Mouse (Mus musculus): ENCODE measurements around the gene Wdr41. TPM values are rescaled to one million over a fixed set of nuclear protein-coding genes. Genes with fewer than 3 reads are reported as not detected.
A peak's percentile ranks its signal among the peaks of the same experiment; 100 is the strongest.

The Wdr41 gene
- polyA plus RNA-seq, 1 experiment from 2014 or later, result 28.8 TPM

GRCm38 (mm10) chr13:95030828-95031227, 54.7 kb downstream of the Wdr41 start:
- Histone ChIP-seq H3K4me3 (ENCODE audit: low read depth, low read length) (no peak overlapping the region), H3K9me3 (ENCODE audit: control insufficient read depth, low read length) (no peaks in the 10 kb centered on the region), H3K27me3 (ENCODE audit: control insufficient read depth, insufficient read depth, low read length) (no peaks in the 10 kb centered on the region), H3K27ac (ENCODE audit: low read depth, low read length) (no peak overlapping the region), H3K36me3 (ENCODE audit: control insufficient read depth, insufficient read depth, low read length) (no peaks in the 10 kb centered on the region), H3K4me2 (ENCODE audit: low read depth, low read length) (no peak overlapping the region), H3K4me1 (ENCODE audit: control insufficient read depth, insufficient read depth, low read length) (no peaks in the 10 kb centered on the region), H3K9ac (replicated peaks; ENCODE audit: low read depth, low read length) (no peak overlapping the region)
- ATAC-seq (ENCODE audit: low read depth), result no peak
- WGBS, result 87% methylated on average over 6 of the region's 6 CpGs

GRCm38 (mm10) chr13:95032127-95032831, 56.1 kb downstream of the Wdr41 start:
- no peaks in the 10 kb centered on the region for H3K4me1 ChIP-seq (ENCODE audit: control insufficient read depth, insufficient read depth, low read length)
- H3K36me3 ChIP-seq (ENCODE audit: control insufficient read depth, insufficient read depth, low read length), result no peaks in the 10 kb centered on the region
- no peaks in the 10 kb centered on the region for H3K9me3 ChIP-seq (ENCODE audit: control insufficient read depth, low read length)
- no peak for ATAC-seq (ENCODE audit: low read depth)
- WGBS, result 53% methylated on average over 17 of the region's 17 CpGs
- H3K27me3 ChIP-seq (ENCODE audit: control insufficient read depth, insufficient read depth, low read length), result no peaks in the 10 kb centered on the region
- no peak overlapping the region for H3K4me3 ChIP-seq (ENCODE audit: low read depth, low read length)
- no peak overlapping the region for H3K4me2 ChIP-seq (ENCODE audit: low read depth, low read length)
- H3K9ac ChIP-seq (replicated peaks; ENCODE audit: low read depth, low read length), result no peak overlapping the region; the same call in 1 of the 2 replicates
- H3K27ac ChIP-seq (ENCODE audit: low read depth, low read length), result peak overlapping the region; percentile 23; the same call in 1 of the 2 replicates

GRCm38 (mm10) chr13:95032973-95033372, 56.8 kb downstream of the Wdr41 start:
- Histone ChIP-seq H3K27me3 (ENCODE audit: control insufficient read depth, insufficient read depth, low read length) (no peaks in the 10 kb centered on the region), H3K9ac (replicated peaks; ENCODE audit: low read depth, low read length) (no peak overlapping the region), H3K9me3 (ENCODE audit: control insufficient read depth, low read length) (no peaks in the 10 kb centered on the region), H3K4me1 (ENCODE audit: control insufficient read depth, insufficient read depth, low read length) (no peaks in the 10 kb centered on the region), H3K27ac (ENCODE audit: low read depth, low read length) (no peak overlapping the region), H3K4me2 (ENCODE audit: low read depth, low read length) (no peak overlapping the region), H3K4me3 (ENCODE audit: low read depth, low read length) (no peak overlapping the region), H3K36me3 (ENCODE audit: control insufficient read depth, insufficient read depth, low read length) (no peaks in the 10 kb centered on the region)
- ATAC-seq (ENCODE audit: low read depth), result no peak
- WGBS, result 83% methylated on average over 6 of the region's 6 CpGs

GRCm38 (mm10) chr13:95034094-95034493, 58.0 kb downstream of the Wdr41 start:
- no peaks in the 10 kb centered on the region for H3K9me3 ChIP-seq (ENCODE audit: control insufficient read depth, low read length)
- no peak overlapping the region for H3K4me2 ChIP-seq (ENCODE audit: low read depth, low read length)
- H3K36me3 ChIP-seq (ENCODE audit: control insufficient read depth, insufficient read depth, low read length), result no peaks in the 10 kb centered on the region
- H3K27ac ChIP-seq (ENCODE audit: low read depth, low read length), result no peak overlapping the region
- no peak overlapping the region for H3K9ac ChIP-seq (replicated peaks; ENCODE audit: low read depth, low read length)
- no peaks in the 10 kb centered on the region for H3K4me1 ChIP-seq (ENCODE audit: control insufficient read depth, insufficient read depth, low read length)
- H3K27me3 ChIP-seq (ENCODE audit: control insufficient read depth, insufficient read depth, low read length), result no peaks in the 10 kb centered on the region
- no peak for ATAC-seq (ENCODE audit: low read depth)
- no peak overlapping the region for H3K4me3 ChIP-seq (ENCODE audit: low read depth, low read length)
- 82% methylated on average over 9 of the region's 9 CpGs for WGBS

GRCm38 (mm10) chr13:95034715-95035114, 58.6 kb downstream of the Wdr41 start:
- no peak overlapping the region for H3K4me2 ChIP-seq (ENCODE audit: low read depth, low read length)
- ATAC-seq (ENCODE audit: low read depth), result no peak
- H3K4me1 ChIP-seq (ENCODE audit: control insufficient read depth, insufficient read depth, low read length), result no peaks in the 10 kb centered on the region
- H3K27ac ChIP-seq (ENCODE audit: low read depth, low read length), result no peak overlapping the region
- H3K36me3 ChIP-seq (ENCODE audit: control insufficient read depth, insufficient read depth, low read length), result no peaks in the 10 kb centered on the region
- WGBS, result 81% methylated on average over 2 of the region's 2 CpGs
- H3K27me3 ChIP-seq (ENCODE audit: control insufficient read depth, insufficient read depth, low read length), result no peaks in the 10 kb centered on the region
- no peak overlapping the region for H3K9ac ChIP-seq (replicated peaks; ENCODE audit: low read depth, low read length)
- H3K9me3 ChIP-seq (ENCODE audit: control insufficient read depth, low read length), result no peaks in the 10 kb centered on the region
- no peak overlapping the region for H3K4me3 ChIP-seq (ENCODE audit: low read depth, low read length)

GRCm38 (mm10) chr13:95038200-95038599, 62.1 kb downstream of the Wdr41 start:
- WGBS, result 83% methylated on average over 4 of the region's 4 CpGs
- no peak for ATAC-seq (ENCODE audit: low read depth)
- Histone ChIP-seq H3K9ac (replicated peaks; ENCODE audit: low read depth, low read length) (no peak overlapping the region), H3K4me3 (ENCODE audit: low read depth, low read length) (no peak overlapping the region), H3K36me3 (ENCODE audit: control insufficient read depth, insufficient read depth, low read length) (no peaks in the 10 kb centered on the region), H3K9me3 (ENCODE audit: control insufficient read depth, low read length) (no peaks in the 10 kb centered on the region), H3K4me2 (ENCODE audit: low read depth, low read length) (no peak overlapping the region), H3K27me3 (ENCODE audit: control insufficient read depth, insufficient read depth, low read length) (no peaks in the 10 kb centered on the region), H3K27ac (ENCODE audit: low read depth, low read length) (no peak overlapping the region), H3K4me1 (ENCODE audit: control insufficient read depth, insufficient read depth, low read length) (no peaks in the 10 kb centered on the region)

GRCm38 (mm10) chr13:95040140-95040738, 64.1 kb downstream of the Wdr41 start:
- Histone ChIP-seq H3K27ac (ENCODE audit: low read depth, low read length) (no peak overlapping the region), H3K27me3 (ENCODE audit: control insufficient read depth, insufficient read depth, low read length) (no peaks in the 10 kb centered on the region), H3K9me3 (ENCODE audit: control insufficient read depth, low read length) (no peaks in the 10 kb centered on the region), H3K4me3 (ENCODE audit: low read depth, low read length) (no peak overlapping the region), H3K36me3 (ENCODE audit: control insufficient read depth, insufficient read depth, low read length) (no peaks in the 10 kb centered on the region), H3K4me2 (ENCODE audit: low read depth, low read length) (no peak overlapping the region), H3K4me1 (ENCODE audit: control insufficient read depth, insufficient read depth, low read length) (no peaks in the 10 kb centered on the region), H3K9ac (replicated peaks; ENCODE audit: low read depth, low read length) (no peak overlapping the region)
- 88% methylated on average over 9 of the region's 9 CpGs for WGBS
- no peak for ATAC-seq (ENCODE audit: low read depth)

- no peaks in the 10 kb centered on the region for H3K9me3 ChIP-seq (ENCODE audit: control insufficient read depth, low read length)
- H3K4me2 ChIP-seq (ENCODE audit: low read depth, low read length), result no peak overlapping the region
- H3K4me3 ChIP-seq (ENCODE audit: low read depth, low read length), result no peak overlapping the region
- H3K27me3 ChIP-seq (ENCODE audit: control insufficient read depth, insufficient read depth, low read length), result no peaks in the 10 kb centered on the region
- WGBS, result 50% methylated on average over 1 of the region's 1 CpGs
- no peak overlapping the region for H3K9ac ChIP-seq (replicated peaks; ENCODE audit: low read depth, low read length)
- ATAC-seq (ENCODE audit: low read depth), result no peak
- H3K27ac ChIP-seq (ENCODE audit: low read depth, low read length), result no peak overlapping the region
- H3K36me3 ChIP-seq (ENCODE audit: control insufficient read depth, insufficient read depth, low read length), result no peaks in the 10 kb centered on the region
- H3K4me1 ChIP-seq (ENCODE audit: control insufficient read depth, insufficient read depth, low read length), result no peaks in the 10 kb centered on the region
Measured at GRCm38 (mm10) chr13:95044108-95044507, 68.0 kb downstream of the Wdr41 start.

GRCm38 (mm10) chr13:95050398-95050797, 74.3 kb downstream of the Wdr41 start:
- H3K4me3 ChIP-seq (ENCODE audit: low read depth, low read length), result no peak overlapping the region
- no peak for ATAC-seq (ENCODE audit: low read depth)
- H3K4me2 ChIP-seq (ENCODE audit: low read depth, low read length), result no peak overlapping the region
- H3K9ac ChIP-seq (replicated peaks; ENCODE audit: low read depth, low read length), result no peak overlapping the region
- H3K27me3 ChIP-seq (ENCODE audit: control insufficient read depth, insufficient read depth, low read length), result no peaks in the 10 kb centered on the region
- H3K36me3 ChIP-seq (ENCODE audit: control insufficient read depth, insufficient read depth, low read length), result no peaks in the 10 kb centered on the region
- H3K27ac ChIP-seq (ENCODE audit: low read depth, low read length), result no peak overlapping the region
- H3K9me3 ChIP-seq (ENCODE audit: control insufficient read depth, low read length), result no peaks in the 10 kb centered on the region
- 86% methylated on average over 4 of the region's 4 CpGs for WGBS
- H3K4me1 ChIP-seq (ENCODE audit: control insufficient read depth, insufficient read depth, low read length), result no peaks in the 10 kb centered on the region

All from neural tube, embryonic 14.5 days (tissue).